Mouse (Mus musculus) gastrocnemius, postnatal 14 days (tissue): Measurements from ENCODE around the gene Cldn7. TPM values are rescaled to one million over a fixed set of nuclear protein-coding genes. Genes with fewer than 3 reads are reported as not detected.

ENCODE experiments used
- DNase-seq: peaks from one replicate; pipeline ENCODE4 v3.0.0; 2021; ENCODE audit warnings: mixed read lengths
- intact Hi-C: fragments of 180-260 bp; cut with DNase I; formaldehyde crosslinking; loops from one replicate; pipeline ENCODE4 v1.15.1; 2025; ENCODE audit warnings: low total_unique reads
- total RNA-seq, 2 experiments: library from RNA; stranded (reverse); gene quantifications; 2 replicates each; pipeline ENCODE4 v1.2.3; 2021

Gene Cldn7
- total RNA-seq, 2 experiments from 2014 or later = 0.72 TPM; not detected in 1

DNA sequence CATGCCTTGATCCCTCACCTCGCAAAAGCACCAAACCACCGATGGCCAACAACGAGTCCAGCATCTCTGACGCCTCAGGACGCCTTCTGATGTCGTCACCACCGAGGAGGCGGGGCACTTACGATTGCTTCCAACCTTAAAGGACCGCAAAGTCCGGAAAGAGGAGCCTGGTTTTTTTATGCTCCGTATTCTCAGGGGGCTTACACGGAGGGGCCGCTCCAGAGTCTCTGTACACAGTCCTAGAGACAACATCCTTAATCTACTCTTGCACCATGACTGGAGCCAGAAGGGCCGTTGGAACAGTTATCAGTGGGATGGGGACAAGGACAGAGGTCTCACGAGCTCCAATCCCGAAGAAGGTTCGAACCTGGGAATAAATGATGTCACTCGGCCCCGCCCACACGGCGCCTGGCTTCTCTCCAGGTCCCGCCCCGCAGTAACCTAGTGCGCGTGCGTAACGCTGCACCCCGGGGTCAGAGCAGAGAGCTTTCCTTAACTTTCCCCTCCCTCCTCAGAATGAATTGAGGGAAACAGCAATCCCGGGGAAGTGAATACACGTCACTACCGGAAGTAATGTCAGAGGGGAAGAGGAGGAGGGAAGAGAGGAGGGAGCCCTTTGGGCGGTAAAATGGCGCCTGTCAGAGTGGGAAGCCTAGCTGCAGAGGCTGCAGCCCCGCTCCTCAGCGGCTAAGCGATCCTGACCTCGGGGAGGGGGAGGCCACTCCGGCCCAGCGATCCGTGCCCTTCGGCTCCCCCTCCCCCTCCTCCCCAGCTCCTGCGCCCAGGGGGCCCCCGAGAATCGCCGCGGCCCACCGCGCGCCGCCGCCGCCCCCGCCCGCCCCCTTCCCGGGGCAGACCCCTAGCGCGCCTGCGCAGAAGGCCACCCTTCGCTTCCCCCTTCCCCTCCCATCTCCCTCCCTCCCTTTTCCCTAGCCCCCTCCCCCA is 15.9 kb downstream of the Cldn7 start:
- peak; percentile 92 for DNase-seq
- intact Hi-C loops = no loop called here

DNA sequence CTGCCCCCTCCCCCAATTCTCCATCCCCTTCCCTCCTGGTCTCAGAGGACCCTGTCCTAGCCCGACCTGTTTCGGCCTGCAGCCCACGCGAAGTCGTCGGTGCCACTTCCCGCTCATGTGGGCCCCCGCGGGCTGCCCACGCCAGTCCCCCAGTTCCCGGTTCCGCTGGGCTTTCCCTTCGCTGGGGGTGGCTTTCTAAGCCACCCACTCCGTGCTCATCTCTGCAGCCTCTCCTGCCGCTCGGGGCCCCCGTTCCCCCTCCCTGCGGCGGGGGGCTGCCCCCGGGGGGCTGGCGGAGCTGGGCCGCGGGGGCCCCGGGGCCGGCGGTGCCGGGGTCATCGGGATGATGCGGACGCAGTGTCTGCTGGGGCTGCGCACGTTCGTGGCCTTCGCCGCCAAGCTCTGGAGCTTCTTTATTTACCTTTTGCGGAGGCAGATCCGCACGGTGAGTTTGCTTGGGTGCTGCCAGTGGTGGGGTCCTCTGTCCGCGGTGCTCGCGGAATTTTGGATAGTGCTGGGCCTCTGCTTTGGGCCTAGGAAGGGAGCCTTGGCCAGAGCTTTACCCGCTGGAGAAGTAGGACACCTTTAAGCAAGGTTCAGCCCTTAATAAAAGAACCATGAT is 16.7 kb downstream of the Cldn7 start, which contains the start of gene Ctdnep1:
TSS of gene Ctdnep1 (plus strand) at position 16 of the 622 bp plus-strand sequence.
- intact Hi-C loops = no loop called here
- no peak for DNase-seq

DNA sequence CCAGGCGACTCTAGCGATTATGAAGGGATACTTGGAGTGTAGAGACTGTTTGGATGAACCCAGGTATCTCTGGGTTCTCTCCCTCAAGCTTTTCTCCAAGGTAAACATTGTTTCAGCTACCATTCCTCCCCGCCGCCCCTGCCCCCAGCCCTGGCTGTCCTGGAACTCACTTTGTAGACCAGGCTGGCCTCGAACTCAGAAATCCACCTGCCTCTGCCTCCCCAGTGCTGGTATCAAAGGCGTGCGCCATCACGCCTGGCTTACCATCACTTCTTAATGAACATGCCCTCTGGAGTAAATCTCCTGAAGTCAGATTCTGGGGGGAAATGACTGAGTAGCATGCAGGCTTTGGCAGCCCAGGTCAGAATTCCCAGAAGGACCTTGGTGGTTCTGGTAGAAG is 17.6 kb downstream of the Cldn7 start, which contains the start of gene Elp5:
TSS of gene Elp5 (minus strand) at position 293 of the 400 bp plus-strand sequence.
- intact Hi-C loops = no loop called here
- DNase-seq = no peak

DNA sequence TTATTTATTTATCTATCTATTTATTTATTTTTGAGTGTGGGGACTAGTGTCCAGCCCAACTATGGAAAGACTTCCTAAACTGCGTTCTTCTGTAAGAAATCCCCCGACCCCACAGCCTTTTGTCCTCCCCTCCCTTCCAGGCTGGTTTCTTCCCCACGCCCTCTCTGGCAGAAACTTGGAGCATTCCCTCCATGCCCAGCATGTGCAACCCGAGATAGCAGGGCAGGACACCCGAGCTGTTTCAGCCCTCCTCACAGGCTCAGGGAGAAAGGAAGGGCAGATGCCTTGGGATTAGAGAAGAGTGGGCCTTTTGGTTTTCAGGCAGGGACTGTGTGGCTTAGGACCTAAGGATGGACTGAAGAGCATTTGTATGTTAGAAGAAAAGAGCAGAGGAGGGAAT is 18.3 kb downstream of the Cldn7 start:
- intact Hi-C loops = no loop called here
- peak; percentile 66 for DNase-seq

DNA sequence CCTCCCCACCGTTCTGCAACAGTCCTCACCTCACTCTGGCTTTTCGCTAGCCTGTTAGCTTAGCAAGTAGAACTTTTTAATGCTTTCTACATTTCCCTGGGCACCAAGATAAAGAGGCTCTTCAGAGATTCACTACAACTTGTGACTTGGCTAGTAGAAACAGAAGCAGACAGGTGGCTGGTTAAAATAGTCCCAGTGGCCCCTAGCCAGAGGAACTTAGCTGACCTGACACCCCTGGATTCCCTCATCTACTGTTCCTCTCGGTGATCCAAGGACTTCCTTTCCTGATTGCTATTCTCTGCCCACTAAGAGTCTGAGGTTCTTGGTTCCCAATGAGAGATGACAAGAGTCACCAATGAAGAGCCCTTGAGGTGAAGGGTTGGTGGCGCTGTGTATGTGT is 18.8 kb downstream of the Cldn7 start:
- intact Hi-C loops = no loop called here
- peak; percentile 52 for DNase-seq

DNA sequence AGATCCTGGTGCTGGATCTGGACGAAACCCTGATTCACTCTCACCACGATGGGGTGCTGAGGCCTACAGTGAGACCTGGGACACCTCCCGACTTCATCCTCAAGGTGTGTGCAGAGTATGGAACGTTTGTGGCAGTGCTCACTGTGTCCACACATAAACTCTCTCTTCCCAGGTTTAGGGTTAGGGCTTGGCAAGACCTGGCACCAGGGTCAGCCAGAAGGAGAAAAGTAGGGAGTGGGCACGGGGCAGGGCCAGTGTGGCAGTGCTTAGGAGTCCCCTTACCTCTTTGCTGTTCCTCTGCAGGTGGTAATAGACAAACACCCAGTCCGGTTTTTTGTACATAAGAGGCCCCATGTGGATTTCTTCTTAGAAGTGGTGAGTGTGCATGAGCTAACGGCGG is 19.9 kb downstream of the Cldn7 start:
- DNase-seq = no peak
- intact Hi-C loops = no loop called here

DNA sequence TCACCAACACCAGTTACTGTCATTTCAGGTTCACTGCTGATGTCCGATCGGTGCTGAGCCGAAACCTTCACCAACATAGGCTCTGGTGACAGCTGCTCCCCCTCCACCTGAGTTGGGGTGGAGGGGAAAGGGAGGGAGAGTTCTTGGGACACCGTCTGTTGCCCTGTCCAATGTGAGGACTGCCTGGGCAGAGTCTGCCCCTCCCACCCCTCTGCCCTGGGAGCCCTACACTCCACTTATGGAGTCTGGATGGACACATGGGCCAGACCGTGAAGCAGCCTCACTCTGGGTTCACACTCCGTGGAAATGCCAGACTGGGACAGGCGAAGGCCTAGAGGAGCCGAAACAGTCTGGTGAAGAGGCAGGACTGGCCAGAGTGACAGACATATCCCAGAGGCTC is 25.4 kb downstream of the Cldn7 start:
- intact Hi-C loops = no loop called here
- no peak for DNase-seq

DNA sequence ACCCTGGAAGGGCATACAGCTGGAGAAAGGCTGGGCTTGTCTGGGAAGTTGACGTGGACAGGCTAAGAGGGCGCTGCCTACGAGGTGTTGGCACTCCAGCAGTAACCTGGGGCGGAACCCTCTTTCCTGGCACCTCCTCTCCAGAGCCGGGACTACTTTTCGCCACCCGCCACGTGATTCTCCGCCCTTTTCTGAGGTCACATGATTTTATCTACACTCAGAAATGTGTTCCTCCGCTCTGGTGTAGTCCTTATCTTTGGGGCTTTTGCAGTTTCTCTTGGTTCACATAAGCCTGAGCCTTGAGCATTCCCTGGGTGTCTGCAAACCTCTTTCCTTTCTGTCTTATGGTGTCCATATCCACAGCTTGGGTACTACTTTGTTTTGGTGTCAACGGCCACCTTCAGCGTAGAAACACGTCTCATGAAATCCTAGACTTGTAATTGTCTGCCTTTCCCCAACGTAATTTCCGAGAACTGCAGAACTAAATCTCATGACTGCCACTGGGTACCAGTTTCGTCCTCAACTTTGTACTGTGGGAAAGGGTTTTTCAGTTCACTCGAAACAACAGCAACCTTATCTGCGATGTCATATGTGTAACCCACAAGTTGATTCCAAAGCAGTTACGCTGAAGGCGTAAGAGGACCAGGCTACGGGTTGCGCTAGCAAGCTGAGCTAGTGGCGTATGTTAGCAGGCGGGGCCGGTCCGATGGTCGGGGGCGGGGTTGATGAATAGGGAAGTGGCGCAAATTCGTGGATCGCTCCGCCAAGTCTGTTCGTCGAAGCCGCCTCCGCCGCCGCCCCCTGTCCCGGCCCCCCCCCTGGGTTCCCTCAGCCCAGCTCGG is 26.5 kb downstream of the Cldn7 start, which contains the start of gene Gabarap:
TSS of gene Gabarap (plus strand) at position 294 of the 842 bp plus-strand sequence.
- intact Hi-C loops = no loop called here
- DNase-seq = peak; percentile 97

DNA sequence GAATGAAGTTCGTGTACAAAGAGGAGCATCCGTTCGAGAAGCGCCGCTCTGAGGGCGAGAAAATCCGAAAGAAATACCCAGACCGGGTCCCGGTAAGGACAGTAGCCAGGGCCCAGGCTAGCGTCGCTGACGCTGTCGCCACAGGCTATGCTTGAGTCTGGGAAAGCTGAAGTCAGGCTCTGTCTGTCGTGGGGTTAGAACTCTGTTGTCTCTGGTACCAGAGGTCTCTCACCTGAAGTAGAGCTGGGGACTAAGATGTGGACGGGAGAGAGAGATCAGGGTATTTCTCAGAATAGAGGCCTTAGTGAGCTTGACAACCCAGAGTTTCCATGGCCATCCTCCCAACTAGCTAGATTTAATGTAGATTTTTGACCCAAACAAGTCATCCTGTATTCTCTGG is 27.1 kb downstream of the Cldn7 start:
- intact Hi-C loops = no loop called here
- DNase-seq = no peak

DNA sequence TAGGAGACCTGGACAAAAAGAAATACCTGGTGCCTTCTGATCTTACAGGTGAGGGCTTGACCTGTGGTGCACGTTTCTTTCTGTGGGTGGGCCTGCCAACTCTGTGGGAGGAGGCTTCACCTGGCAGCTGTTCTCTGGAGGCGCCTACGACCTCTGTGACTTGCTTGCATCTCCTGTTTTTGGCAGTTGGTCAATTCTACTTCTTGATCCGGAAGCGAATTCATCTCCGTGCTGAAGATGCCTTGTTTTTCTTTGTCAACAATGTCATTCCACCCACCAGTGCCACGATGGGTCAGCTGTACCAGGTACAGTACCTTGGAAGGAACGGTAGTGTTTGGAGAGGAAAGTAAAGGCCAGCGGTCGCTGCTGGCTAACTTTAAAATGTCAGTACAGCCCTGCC is 27.8 kb downstream of the Cldn7 start:
- DNase-seq = no peak
- intact Hi-C loops = no loop called here

DNA sequence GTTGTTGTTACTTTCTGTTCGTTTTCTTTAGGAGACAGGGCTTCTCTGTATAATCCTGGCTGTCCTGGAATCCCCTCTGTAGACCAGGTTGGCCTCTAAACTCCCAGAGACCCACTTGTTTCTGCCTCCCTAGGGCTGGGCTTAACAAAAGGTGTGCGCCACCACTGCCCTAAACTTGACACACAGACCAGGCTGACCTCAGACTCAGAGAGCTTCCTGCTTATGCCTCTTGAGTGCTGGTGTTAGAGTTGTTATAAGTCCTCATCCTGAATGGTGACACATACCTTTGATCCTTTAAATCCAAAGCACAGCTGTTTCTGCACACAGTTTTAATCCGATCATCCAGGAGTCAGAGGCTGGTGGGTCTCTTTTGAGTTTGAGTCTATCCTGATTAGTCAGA is 28.4 kb downstream of the Cldn7 start:
- DNase-seq = no peak
- intact Hi-C loops = no loop called here

DNA sequence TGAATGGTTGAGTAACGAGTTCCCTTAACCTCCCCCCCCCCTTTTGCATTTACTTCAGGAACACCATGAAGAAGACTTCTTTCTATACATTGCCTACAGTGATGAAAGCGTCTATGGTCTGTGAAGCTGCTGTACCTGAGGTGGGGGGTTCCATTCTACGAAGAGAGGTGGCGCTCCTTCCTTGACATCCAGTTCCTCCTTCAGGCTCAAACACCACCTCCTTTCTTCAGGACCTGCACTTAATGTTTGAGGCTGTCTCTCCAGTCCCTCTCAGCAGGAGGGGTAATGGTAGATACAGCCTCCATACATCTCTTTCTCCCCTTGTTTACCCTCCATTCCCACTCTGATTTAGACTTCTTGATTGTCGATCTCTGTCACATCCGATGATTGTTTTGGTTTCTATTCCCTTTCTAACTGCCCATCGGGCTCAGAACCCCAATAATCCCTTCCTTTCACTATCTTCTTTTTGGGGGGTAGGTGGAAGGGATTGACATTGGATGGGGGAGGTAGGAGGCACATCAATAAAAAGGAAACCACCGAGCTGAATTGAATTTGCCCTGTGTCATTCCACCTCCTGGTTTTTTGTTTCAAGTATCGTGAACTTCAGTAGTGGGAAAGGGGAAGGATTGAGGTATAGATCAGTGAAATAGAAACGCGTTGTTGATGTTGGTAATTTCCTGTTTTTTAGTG is 30.0 kb downstream of the Cldn7 start:
- intact Hi-C loops = no loop called here
- no peak for DNase-seq

DNA sequence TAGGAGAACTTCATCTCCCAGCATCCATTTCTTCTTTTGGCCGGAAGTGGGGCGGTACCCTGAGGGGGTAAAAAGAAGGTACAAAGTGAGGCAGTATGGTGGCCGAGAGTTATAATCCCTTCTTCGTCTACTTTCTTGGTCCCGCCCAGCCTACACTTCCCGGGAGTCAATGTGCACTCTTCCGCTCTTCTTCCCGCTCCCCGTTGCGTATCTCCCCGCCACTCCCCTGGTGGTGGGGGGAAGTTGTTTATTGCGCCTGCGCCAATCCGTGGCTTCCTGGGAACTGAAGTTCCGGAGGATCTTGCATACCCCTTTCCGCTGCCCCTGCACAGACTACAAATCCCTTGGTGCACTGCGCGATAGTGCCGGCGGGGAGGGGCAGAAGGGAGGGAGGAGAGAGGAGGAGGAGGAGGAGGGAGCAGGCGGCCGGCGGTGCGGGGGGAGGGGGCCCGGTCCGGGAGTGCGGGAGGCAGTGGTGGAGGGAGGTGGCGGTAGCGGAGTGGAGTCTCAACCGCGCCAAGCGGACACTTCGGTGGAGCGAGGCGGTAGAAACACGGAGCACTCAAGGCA is 30.9 kb downstream of the Cldn7 start, which contains the start of gene Phf23:
TSS of gene Phf23 (plus strand) at position 387 of the 570 bp plus-strand sequence.
- intact Hi-C loops = no loop called here
- peak; percentile 98 for DNase-seq

DNA sequence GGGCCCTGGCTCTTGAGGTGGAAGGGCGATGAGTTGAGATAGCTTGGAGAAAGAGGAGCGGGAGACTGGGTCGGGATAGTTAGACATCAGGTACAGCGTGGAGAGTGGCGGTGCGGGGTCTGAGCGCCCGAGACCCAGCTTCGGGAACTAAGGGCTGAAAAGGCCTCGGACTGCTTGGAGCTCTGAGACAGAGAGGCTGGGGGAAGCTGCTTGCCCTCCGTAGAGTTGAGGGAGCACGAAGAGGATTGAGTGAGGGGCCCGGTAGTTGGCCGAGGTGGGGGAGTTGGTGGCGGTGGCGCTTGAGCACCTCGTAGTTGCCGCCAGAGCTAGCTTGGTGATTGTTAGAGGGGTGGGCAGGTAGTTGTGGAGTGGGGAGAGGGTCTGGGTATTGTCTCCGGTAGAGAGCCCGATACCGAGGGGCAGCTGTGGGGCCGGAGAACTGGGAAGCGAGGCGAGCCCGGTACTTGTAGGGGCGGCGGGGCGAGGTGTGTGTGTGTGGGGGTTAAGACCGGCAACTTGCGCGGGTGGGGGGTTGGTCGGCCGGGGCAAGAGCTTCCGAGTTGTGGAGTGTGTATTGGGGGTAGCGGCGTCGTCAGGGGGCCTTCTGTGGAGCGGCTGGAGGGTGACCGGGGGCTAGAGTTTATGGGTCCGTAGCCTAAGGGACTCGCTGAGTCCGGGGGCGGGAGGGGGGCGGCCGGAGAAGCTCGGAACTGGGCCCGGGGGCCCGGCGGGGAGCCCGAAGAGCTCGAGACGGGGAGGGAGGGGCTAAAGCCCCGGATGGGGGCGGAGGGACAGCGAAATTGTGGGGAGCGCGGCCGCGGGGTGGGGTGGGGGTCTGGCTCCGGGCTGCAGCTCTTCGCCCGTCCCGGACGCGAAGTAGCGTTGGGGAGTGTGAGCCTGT is 31.8 kb downstream of the Cldn7 start:
- peak; percentile 76 for DNase-seq
- intact Hi-C loops = no loop called here

DNA sequence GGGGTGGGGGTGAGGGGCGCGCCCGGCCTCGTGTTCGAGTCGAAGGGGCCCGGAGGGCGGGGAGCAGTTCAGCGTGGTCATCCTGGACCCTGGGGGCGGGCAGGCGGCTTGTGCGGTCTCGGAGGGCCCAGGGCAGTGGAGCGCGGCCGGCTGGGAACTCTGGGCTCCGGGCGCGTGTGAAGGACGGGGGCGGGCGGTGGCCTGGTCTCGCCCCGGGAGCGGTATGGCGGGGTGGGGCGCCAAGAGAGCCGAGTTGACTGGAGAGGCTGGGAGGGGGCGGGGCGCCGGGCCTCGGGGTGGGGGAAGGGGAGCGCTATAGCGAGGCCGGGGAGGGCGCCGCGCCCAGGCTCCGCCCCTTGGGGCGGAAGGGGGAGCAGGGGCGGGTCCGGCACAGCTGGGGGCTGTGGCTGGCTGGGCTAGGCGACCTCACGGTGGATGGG is 32.5 kb downstream of the Cldn7 start:
- intact Hi-C loops = no loop called here
- peak; percentile 93 for DNase-seq

DNA sequence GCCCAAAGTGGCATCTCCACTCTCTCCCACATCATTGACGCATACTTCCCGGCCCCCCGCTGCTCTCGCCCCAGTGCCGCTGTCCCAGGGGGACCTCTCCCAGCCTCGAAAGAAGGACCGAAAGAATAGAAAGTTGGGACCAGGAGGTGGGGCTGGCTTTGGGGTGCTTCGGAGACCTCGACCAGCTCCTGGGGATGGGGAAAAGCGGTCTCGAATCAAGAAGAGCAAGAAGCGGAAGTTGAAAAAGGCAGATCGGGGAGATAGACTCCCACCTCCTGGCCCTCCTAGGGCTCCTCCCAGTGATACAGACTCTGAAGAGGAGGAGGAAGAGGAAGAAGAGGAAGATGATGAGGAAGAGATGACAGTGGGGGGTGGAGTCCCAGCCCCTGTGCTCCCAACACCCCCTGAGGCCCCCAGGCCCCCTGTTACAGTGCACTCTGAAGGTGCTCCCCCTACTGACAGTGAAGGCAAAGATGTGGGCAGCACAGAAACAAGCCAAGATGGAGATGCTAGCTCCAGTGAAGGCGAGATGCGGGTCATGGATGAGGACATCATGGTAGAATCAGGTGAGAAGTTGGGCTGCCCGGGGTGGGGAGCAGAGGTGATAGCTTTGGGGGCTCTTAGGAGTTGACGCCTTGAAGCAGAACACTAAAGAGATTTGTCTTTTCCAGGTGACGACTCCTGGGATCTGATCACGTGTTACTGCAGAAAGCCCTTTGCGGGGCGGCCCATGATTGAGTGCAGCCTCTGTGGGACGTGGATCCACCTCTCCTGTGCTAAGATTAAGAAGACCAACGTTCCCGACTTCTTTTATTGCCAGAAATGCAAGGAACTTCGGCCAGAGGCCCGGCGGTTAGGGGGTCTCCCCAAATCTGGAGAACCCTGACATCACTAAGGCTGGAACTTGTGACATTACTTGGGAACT is 34.2 kb downstream of the Cldn7 start:
- intact Hi-C loops = no loop called here
- no peak for DNase-seq

DNA sequence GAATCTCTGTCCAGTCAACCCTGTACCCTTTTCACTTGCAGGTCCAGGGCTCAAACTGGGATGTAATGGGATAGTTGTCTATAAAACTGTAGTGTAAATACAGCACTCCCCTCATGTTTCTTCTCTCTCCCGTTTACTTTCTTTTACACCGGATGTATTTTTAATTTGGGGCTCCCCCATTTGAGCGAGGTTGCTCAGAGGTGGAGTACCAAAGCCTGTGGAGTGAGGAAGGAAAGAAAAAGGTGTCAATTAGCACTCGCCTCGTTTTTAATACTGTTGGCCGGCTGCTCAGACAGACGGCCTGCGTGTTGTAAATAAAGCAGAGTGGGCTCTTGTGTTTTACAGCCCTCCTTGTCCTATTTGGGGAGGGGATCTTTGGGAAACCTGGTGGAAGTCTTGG is 35.1 kb downstream of the Cldn7 start:
- no peak for DNase-seq
- intact Hi-C loops = loop anchor here (10.0 kb wide), 1 partner anchor 65 kb away; the partner anchor contains the start of gene Ybx2
